Mouse (Mus musculus): Measurements from ENCODE around the gene Ccdc63.

DNA sequence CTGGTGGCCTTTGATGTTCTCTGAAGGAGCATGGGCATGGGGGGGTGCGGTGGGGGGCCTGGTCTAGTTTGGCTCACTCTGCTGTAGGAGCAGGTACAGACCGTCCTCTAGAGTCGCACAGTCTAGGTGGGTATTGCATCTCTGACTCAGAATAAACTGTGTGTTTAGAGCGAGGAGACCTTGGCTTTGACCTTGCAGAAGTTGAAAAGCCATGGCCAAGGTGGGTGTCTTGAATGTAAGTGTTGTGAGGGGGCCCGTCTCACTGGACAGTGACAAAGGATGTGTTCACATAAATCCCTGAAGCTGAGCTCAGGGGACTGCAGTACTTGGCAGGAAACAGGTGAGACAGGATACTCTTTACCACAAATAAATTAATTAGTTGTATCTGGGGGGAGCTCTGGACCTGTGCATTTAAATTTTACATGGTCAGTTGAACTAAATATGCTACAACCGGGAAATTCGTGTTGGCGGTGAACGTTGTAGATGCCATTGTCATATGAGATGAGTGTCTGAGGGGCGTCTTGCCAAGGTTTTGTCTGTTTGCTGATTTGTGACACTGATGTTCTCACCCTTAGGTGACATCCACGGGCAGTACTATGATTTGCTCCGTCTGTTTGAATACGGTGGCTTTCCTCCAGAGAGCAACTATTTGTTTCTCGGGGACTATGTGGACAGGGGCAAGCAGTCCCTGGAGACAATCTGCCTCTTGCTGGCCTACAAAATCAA lies 27.9 kb upstream of the Ccdc63 start:
- no peak for TF ChIP-seq CTCF (IDR thresholded peaks at IDR 0.05; ENCODE audit: insufficient read depth, low read depth, low read length)
- no peak for TF ChIP-seq POLR2A (IDR thresholded peaks at IDR 0.05; ENCODE audit: insufficient read depth, low read depth, low read length)

Measured in olfactory bulb, adult 2 months (tissue).